Mouse (Mus musculus): ENCODE measurements around the gene Csk. TPM values are rescaled to one million over a fixed set of nuclear protein-coding genes. Genes with fewer than 3 reads are reported as not detected.

Gene Csk
- total and polyA plus RNA-seq, 2 experiments from 2014 or later = 10.8 to 54.2 TPM

GRCm38 (mm10) chr9:57593454-57594173 is 59.8 kb downstream of the Csk start:
- WGBS = 53% methylated on average over 12 of the region's 12 CpGs
- Histone ChIP-seq H3K27me3 (ENCODE audit: control insufficient read depth, insufficient read depth, low read length) (no peaks in the 10 kb centered on the region), H3K4me1 (ENCODE audit: control insufficient read depth, insufficient read depth) (peaks cover 20% of the 10 kb centered on the region), H3K9ac (replicated peaks; ENCODE audit: low read depth, low read length) (no peak overlapping the region), H3K9me3 (replicated peaks; ENCODE audit: control insufficient read depth, low read length) (no peaks in the 10 kb centered on the region), H3K27ac (ENCODE audit: low read depth) (no peak overlapping the region), H3K4me2 (ENCODE audit: low read depth, low read length) (no peak overlapping the region), H3K36me3 (replicated peaks; ENCODE audit: control insufficient read depth, insufficient read depth, low read length) (peaks cover 44% of the 10 kb centered on the region), H3K4me3 (ENCODE audit: low read depth, low read length) (no peak overlapping the region)
- ATAC-seq (ENCODE audit: insufficient read depth, low read depth) (no peak), DNase-seq (ENCODE audit: low spot score) (no peak)
- TF ChIP-seq CTCF (IDR thresholded peaks at IDR 0.05; ENCODE audit: low read depth) (no peak), EP300 (IDR thresholded peaks at IDR 0.05; ENCODE audit: low read depth) (no peak)

DNA sequence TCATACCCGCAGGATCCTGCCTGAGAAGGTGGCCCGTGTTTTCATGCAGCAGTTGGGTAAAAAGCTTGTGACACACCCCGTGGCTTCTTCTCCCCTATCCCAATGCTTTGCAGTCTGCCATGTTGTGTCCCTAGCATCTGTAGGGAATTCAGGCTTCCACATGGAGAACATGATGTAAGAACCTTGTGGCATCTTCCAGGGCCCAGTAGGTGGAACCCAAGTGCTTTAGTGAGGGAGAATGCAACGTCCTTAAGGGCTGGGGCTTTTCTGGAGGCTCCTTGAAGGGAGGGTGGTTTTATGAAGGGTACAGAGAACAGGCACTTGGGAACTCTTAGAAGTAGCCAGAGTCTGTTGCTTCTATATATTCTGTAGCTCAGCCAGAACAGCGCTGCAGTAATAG is 62.7 kb downstream of the Csk start:
- ATAC-seq (ENCODE audit: insufficient read depth, low read depth) = no peak
- Histone ChIP-seq H3K9me3 (replicated peaks; ENCODE audit: control insufficient read depth, low read length) (no peaks in the 10 kb centered on the region), H3K36me3 (replicated peaks; ENCODE audit: control insufficient read depth, insufficient read depth, low read length) (peaks cover 57% of the 10 kb centered on the region), H3K9ac (replicated peaks; ENCODE audit: low read depth, low read length) (no peak overlapping the region), H3K4me2 (ENCODE audit: low read depth, low read length) (no peak overlapping the region), H3K27ac (ENCODE audit: low read depth) (no peak overlapping the region), H3K4me1 (ENCODE audit: control insufficient read depth, insufficient read depth) (peaks cover 9% of the 10 kb centered on the region; the same call in 1 of the 2 replicates), H3K27me3 (ENCODE audit: control insufficient read depth, insufficient read depth, low read length) (no peaks in the 10 kb centered on the region), H3K4me3 (ENCODE audit: low read depth, low read length) (no peak overlapping the region)
- WGBS = 47% methylated on average over 5 of the region's 5 CpGs
- TF ChIP-seq CTCF (IDR thresholded peaks at IDR 0.05; ENCODE audit: low read depth) = peak; percentile 43
- TF ChIP-seq EP300 (IDR thresholded peaks at IDR 0.05; ENCODE audit: low read depth) = no peak
- DNase-seq (ENCODE audit: low spot score) = no peak

GRCm38 (mm10) chr9:57589224-57590126 is 64.0 kb downstream of the Csk start, which contains the start of gene Ulk3:
Gene Ulk3 (plus strand): TSS chr9:57589452.
- H3K36me3 ChIP-seq (replicated peaks; ENCODE audit: control insufficient read depth, insufficient read depth, low read length) = peaks cover 56% of the 10 kb centered on the region
- peak; percentile 84 for ATAC-seq (ENCODE audit: insufficient read depth, low read depth)
- H3K27me3 ChIP-seq (ENCODE audit: control insufficient read depth, insufficient read depth, low read length) = no peaks in the 10 kb centered on the region
- peak within 1 kb of the TSS; percentile 74 for H3K4me3 ChIP-seq (ENCODE audit: low read depth, low read length)
- H3K27ac ChIP-seq (ENCODE audit: low read depth) = peak within 1 kb of the TSS; percentile 71
- DNase-seq (ENCODE audit: low spot score) = peak; percentile 70
- H3K9me3 ChIP-seq (replicated peaks; ENCODE audit: control insufficient read depth, low read length) = no peaks in the 10 kb centered on the region
- TF ChIP-seq EP300 (IDR thresholded peaks at IDR 0.05; ENCODE audit: low read depth) = no peak
- peak; percentile 18; the same call in 1 of the 2 replicates for TF ChIP-seq CTCF (IDR thresholded peaks at IDR 0.05; ENCODE audit: low read depth)
- peak within 1 kb of the TSS; percentile 87 for H3K4me2 ChIP-seq (ENCODE audit: low read depth, low read length)
- WGBS = under 1% methylated on average over 56 of the region's 58 CpGs
- H3K4me1 ChIP-seq (ENCODE audit: control insufficient read depth, insufficient read depth) = peaks cover 9% of the 10 kb centered on the region; the same call in 1 of the 2 replicates
- peak within 1 kb of the TSS; percentile 73 for H3K9ac ChIP-seq (replicated peaks; ENCODE audit: low read depth, low read length)

- no peaks in the 10 kb centered on the region for H3K9me3 ChIP-seq (replicated peaks; ENCODE audit: control insufficient read depth, low read length)
- peaks cover 71% of the 10 kb centered on the region for H3K36me3 ChIP-seq (replicated peaks; ENCODE audit: control insufficient read depth, insufficient read depth, low read length)
- TF ChIP-seq CTCF (IDR thresholded peaks at IDR 0.05; ENCODE audit: low read depth) (no peak), EP300 (IDR thresholded peaks at IDR 0.05; ENCODE audit: low read depth) (no peak)
- no peak for ATAC-seq (ENCODE audit: insufficient read depth, low read depth)
- 74% methylated on average over 3 of the region's 3 CpGs for WGBS
- H3K9ac ChIP-seq (replicated peaks; ENCODE audit: low read depth, low read length) = no peak overlapping the region
- H3K27me3 ChIP-seq (ENCODE audit: control insufficient read depth, insufficient read depth, low read length) = no peaks in the 10 kb centered on the region
- H3K27ac ChIP-seq (ENCODE audit: low read depth) = no peak overlapping the region
- DNase-seq (ENCODE audit: low spot score) = no peak
- 0 out of 2 replicates have a peak, but pooled peaks cover 6% of the 10 kb centered on the region for H3K4me1 ChIP-seq (ENCODE audit: control insufficient read depth, insufficient read depth)
- H3K4me3 ChIP-seq (ENCODE audit: low read depth, low read length) = no peak overlapping the region
- no peak overlapping the region for H3K4me2 ChIP-seq (ENCODE audit: low read depth, low read length)
Observed at GRCm38 (mm10) chr9:57584991-57585390, 68.4 kb downstream of the Csk start.

- Histone ChIP-seq H3K4me1 (ENCODE audit: control insufficient read depth, insufficient read depth) (no peaks in the 10 kb centered on the region), H3K4me2 (ENCODE audit: low read depth, low read length) (no peak overlapping the region), H3K9me3 (replicated peaks; ENCODE audit: control insufficient read depth, low read length) (no peaks in the 10 kb centered on the region), H3K36me3 (replicated peaks; ENCODE audit: control insufficient read depth, insufficient read depth, low read length) (peaks cover 59% of the 10 kb centered on the region), H3K9ac (replicated peaks; ENCODE audit: low read depth, low read length) (no peak overlapping the region), H3K4me3 (ENCODE audit: low read depth, low read length) (no peak overlapping the region), H3K27ac (ENCODE audit: low read depth) (no peak overlapping the region), H3K27me3 (ENCODE audit: control insufficient read depth, insufficient read depth, low read length) (no peaks in the 10 kb centered on the region)
- ATAC-seq (ENCODE audit: insufficient read depth, low read depth) (no peak), DNase-seq (ENCODE audit: low spot score) (no peak)
- WGBS = 69% methylated on average over 6 of the region's 6 CpGs
- TF ChIP-seq EP300 (IDR thresholded peaks at IDR 0.05; ENCODE audit: low read depth) (no peak), CTCF (IDR thresholded peaks at IDR 0.05; ENCODE audit: low read depth) (no peak)
Observed at GRCm38 (mm10) chr9:57577144-57577849, 76.1 kb downstream of the Csk start.

Other genes starting within 250 kb of the Csk start
- 14.0 and 14.1 TPM in 2 replicates for gene Ppcdc, start 213.5 kb downstream of the Csk start, total RNA-seq (2014; rRNA removed; ENCODE audit: low replicate concordance)
- gene Ppcdc, start 213.5 kb downstream of the Csk start, polyA plus RNA-seq (2015; fragmentation: Nextera tagmentation; extraction: Ambion mirVana) = 14.1 and 14.3 TPM in 2 replicates
- gene Scamp5, start 185.6 kb downstream of the Csk start, total RNA-seq (2014; rRNA removed; ENCODE audit: low replicate concordance) = 16.1 and 19.6 TPM in 2 replicates
- 7.0 TPM in 2 replicates for gene Scamp5, start 185.6 kb downstream of the Csk start, polyA plus RNA-seq (2015; fragmentation: Nextera tagmentation; extraction: Ambion mirVana)
- gene Rpp25, start 149.6 kb downstream of the Csk start, total RNA-seq (2014; rRNA removed; ENCODE audit: low replicate concordance) = 13.8 and 21.3 TPM in 2 replicates
- 11.3 and 15.0 TPM in 2 replicates for gene Rpp25, start 149.6 kb downstream of the Csk start, polyA plus RNA-seq (2015; fragmentation: Nextera tagmentation; extraction: Ambion mirVana)
- 1,146 and 1,154 TPM in 2 replicates for gene Cox5a, start 132.4 kb downstream of the Csk start, total RNA-seq (2014; rRNA removed; ENCODE audit: low replicate concordance)
- 4,139 and 4,337 TPM in 2 replicates for gene Cox5a, start 132.4 kb downstream of the Csk start, polyA plus RNA-seq (2015; fragmentation: Nextera tagmentation; extraction: Ambion mirVana)
- 4.5 and 9.2 TPM in 2 replicates for gene Fam219b, start 116.1 kb downstream of the Csk start, total RNA-seq (2014; rRNA removed; ENCODE audit: low replicate concordance)
- gene Fam219b, start 116.1 kb downstream of the Csk start, polyA plus RNA-seq (2015; fragmentation: Nextera tagmentation; extraction: Ambion mirVana) = 8.0 and 8.8 TPM in 2 replicates
- gene Mpi, start 100.9 kb downstream of the Csk start, total RNA-seq (2014; rRNA removed; ENCODE audit: low replicate concordance) = 130 TPM in 2 replicates
- 97.7 and 99.1 TPM in 2 replicates for gene Mpi, start 100.9 kb downstream of the Csk start, polyA plus RNA-seq (2015; fragmentation: Nextera tagmentation; extraction: Ambion mirVana)
- gene Scamp2, start 92.7 kb downstream of the Csk start, total RNA-seq (2014; rRNA removed; ENCODE audit: low replicate concordance) = 42.1 and 91.7 TPM in 2 replicates
- 45.9 and 46.5 TPM in 2 replicates for gene Scamp2, start 92.7 kb downstream of the Csk start, polyA plus RNA-seq (2015; fragmentation: Nextera tagmentation; extraction: Ambion mirVana)
- 28.1 and 189 TPM in 2 replicates for gene Ulk3, start 64.2 kb downstream of the Csk start, total RNA-seq (2014; rRNA removed; ENCODE audit: low replicate concordance)
- gene Ulk3, start 64.2 kb downstream of the Csk start, polyA plus RNA-seq (2015; fragmentation: Nextera tagmentation; extraction: Ambion mirVana) = 6.6 and 8.0 TPM in 2 replicates
- gene Cplx3, start 47.4 kb downstream of the Csk start, total RNA-seq (2014; rRNA removed; ENCODE audit: low replicate concordance) = not detected in 2 replicates
- gene Cplx3, start 47.4 kb downstream of the Csk start, polyA plus RNA-seq (2015; fragmentation: Nextera tagmentation; extraction: Ambion mirVana) = 0.07 TPM in 1 of 2 replicates, not detected in the other
- gene Lman1l, start 32.9 kb downstream of the Csk start, total RNA-seq (2014; rRNA removed; ENCODE audit: low replicate concordance) = 0.15 TPM in 1 of 2 replicates, not detected in the other
- gene Lman1l, start 32.9 kb downstream of the Csk start, polyA plus RNA-seq (2015; fragmentation: Nextera tagmentation; extraction: Ambion mirVana) = not detected in 2 replicates
- not detected in 2 replicates for gene Cyp1a2, start 30.1 kb upstream of the Csk start, total RNA-seq (2014; rRNA removed; ENCODE audit: low replicate concordance)
- not detected in 2 replicates for gene Cyp1a2, start 30.1 kb upstream of the Csk start, polyA plus RNA-seq (2015; fragmentation: Nextera tagmentation; extraction: Ambion mirVana)
- gene Cyp1a1, start 34.3 kb upstream of the Csk start, total RNA-seq (2014; rRNA removed; ENCODE audit: low replicate concordance) = not detected in 2 replicates
- gene Cyp1a1, start 34.3 kb upstream of the Csk start, polyA plus RNA-seq (2015; fragmentation: Nextera tagmentation; extraction: Ambion mirVana) = 0.05 TPM in 1 of 2 replicates, not detected in the other
- gene Edc3, start 54.9 kb upstream of the Csk start, total RNA-seq (2014; rRNA removed; ENCODE audit: low replicate concordance) = 3.7 and 4.8 TPM in 2 replicates
- 9.5 and 10.6 TPM in 2 replicates for gene Edc3, start 54.9 kb upstream of the Csk start, polyA plus RNA-seq (2015; fragmentation: Nextera tagmentation; extraction: Ambion mirVana)
- 27.5 and 40.8 TPM in 2 replicates for gene Clk3, start 112.2 kb upstream of the Csk start, total RNA-seq (2014; rRNA removed; ENCODE audit: low replicate concordance)
- gene Clk3, start 112.2 kb upstream of the Csk start, polyA plus RNA-seq (2015; fragmentation: Nextera tagmentation; extraction: Ambion mirVana) = 31.9 and 34.8 TPM in 2 replicates
- gene Arid3b, start 183.2 kb upstream of the Csk start, total RNA-seq (2014; rRNA removed; ENCODE audit: low replicate concordance) = 7.3 and 11.1 TPM in 2 replicates
- gene Arid3b, start 183.2 kb upstream of the Csk start, polyA plus RNA-seq (2015; fragmentation: Nextera tagmentation; extraction: Ambion mirVana) = 4.4 and 5.2 TPM in 2 replicates